Mouse (Mus musculus) layer of hippocampus, adult 9-10 months (tissue): ENCODE data around the gene Trim61.
"Not testable (repeated sequence)": the region's sequence is repeated elsewhere in the genome, so short reads cannot be mapped to it uniquely, and the experiment has no call there.

ENCODE experiments used
- DNase-seq: peaks from one replicate; pipeline ENCODE4 v3.0.0; 2022; ENCODE audit warnings: low spot score

Gene Trim61

DNA sequence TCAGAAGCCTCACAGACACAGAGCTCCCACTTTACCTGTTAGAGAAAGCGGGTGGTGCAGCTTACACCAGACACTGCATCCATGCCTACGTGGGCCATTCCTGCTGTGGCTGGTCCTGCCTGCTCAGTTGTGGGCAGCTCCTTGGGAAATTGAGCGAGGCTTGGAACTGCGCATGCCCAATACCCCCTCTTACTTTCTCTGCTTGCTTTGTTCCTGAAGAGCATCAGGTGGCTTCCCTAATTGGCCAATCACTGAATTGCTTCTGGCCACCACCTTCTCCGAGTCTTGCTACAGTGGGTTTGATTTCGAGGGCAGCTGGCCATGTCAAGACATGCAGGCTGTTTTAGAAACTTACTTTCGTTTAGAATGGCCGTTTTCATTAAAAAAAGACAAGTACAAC, at the start of gene Trim61, which contains the start of gene Trim60:
Gene Trim61, minus strand, starts transcription at position 101 of the 400 bp plus-strand sequence.
Gene Trim60, minus strand, starts transcription at position 162 of the 400 bp plus-strand sequence.
- no peak for DNase-seq

GRCm38 (mm10) chr8:65067694-65068472, 49.6 kb upstream of the Trim61 start:
- no peak for DNase-seq

DNA sequence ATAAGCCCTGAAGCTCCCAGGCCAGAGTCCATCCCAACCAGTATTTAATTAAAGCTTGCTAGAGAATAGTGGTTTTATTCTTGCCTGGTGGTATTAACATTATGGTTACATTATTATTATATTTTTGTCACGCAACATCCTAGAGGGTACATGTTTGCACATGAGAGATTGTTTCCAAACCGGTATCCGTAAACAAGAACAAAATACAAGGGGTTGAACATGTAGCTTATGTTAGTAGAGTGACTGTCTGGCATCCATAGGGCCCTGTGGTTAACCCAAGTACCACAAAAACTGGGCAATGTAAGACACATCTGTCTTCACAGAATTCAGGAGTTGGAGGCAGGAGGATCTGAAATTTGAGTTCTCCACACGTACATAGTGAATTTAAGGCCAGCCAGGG, 48.7 kb upstream of the Trim61 start:
- no peak for DNase-seq

GRCm38 (mm10) chr8:65065622-65066021, 47.3 kb upstream of the Trim61 start:
- no peak for DNase-seq

GRCm38 (mm10) chr8:65064071-65064470, 45.7 kb upstream of the Trim61 start:
- DNase-seq = no peak

- no peak for DNase-seq
Measured at GRCm38 (mm10) chr8:65062195-65062594, 43.9 kb upstream of the Trim61 start.

DNA sequence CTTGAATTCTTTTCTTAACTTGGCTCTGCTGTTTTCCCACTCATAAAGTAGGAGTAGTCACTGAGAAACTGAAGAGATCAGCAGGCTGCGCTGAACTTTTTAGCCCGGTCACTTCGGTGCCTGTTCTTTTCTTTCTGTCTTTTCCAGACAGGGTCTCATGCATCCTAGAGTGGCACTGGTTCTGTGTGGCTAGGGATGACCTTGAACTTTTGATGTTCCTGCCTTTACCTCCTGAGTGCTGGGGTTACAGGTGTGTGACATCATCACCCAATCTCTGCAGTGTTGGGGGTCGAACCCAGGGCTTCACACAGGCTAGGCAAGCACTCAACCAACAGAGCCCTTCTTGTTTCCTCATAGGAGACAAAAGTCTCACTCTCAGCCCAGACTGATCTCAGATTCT, 38.4 kb upstream of the Trim61 start:
- no peak for DNase-seq

DNA sequence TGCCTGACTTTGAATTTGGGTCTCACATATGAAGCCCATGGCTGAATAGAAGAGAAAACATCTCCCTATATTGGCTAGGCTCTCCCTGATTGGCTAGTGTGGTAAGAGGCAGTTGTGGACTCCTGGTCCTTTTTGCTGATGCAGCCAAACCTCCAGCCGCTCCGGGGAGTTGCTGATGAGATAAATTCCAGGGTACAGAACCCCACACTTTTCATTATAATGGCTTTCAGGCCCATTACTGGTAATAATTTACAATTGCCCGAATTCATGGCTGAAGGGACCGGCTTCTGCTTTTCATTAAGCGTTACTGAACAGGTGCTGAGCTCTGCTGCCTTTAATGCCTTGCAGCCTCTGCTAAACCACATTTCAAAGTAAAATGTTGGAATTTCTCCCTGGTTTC, 35.6 kb upstream of the Trim61 start:
- DNase-seq = no peak

- DNase-seq = no peak
Measured at GRCm38 (mm10) chr8:65053554-65053953, 35.2 kb upstream of the Trim61 start.

GRCm38 (mm10) chr8:65047801-65048200, 29.5 kb upstream of the Trim61 start:
- DNase-seq = no peak

GRCm38 (mm10) chr8:65047193-65047592, 28.9 kb upstream of the Trim61 start:
- DNase-seq = no peak

- DNase-seq = no peak
Measured at GRCm38 (mm10) chr8:65046565-65046964, 28.2 kb upstream of the Trim61 start.

DNA sequence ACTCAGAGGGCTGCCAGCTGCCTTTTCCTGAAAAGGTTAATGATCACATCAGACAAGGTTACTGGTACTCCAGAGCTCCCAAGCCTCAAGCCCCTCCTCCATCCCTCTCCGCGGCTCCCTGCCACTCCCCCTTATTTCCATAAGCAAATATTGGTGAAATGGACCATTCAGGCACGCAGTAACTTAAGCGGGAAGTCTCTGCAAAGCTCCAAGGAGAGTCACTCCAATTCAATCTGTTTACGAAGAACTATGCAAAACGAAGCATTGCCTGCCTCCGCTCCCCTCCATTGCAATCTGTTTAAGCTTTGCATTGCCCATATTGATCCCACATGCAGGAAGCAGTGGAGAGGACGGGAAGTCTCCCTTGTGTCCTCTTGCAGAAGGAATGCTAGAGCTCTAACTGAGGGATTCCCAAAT, 18.8 kb upstream of the Trim61 start, which contains the start of gene Apela:
Gene Apela, minus strand, starts transcription at position 220 of the 417 bp plus-strand sequence.
- peak; percentile 1 for DNase-seq

GRCm38 (mm10) chr8:65034136-65034535, 15.8 kb upstream of the Trim61 start:
- no peak for DNase-seq

GRCm38 (mm10) chr8:65033056-65033455, 14.7 kb upstream of the Trim61 start:
- no peak for DNase-seq

DNA sequence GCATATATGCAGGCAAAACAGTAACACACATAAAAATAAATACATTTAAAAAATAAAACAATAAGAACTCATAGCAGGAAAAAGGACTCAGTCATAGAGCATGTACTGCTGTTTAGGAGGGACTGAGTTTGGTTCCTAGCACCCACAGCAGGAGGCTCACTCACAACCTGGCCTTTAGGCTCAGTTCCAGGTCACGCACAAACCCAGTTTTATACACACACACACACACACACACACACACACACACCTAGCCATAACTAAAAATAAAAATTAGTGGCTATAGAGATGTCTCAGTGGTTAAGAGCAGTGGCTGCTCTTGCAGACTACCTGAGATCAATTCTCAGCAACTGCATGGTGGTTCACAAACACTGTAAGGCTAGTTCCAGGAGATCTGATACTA, 13.8 kb upstream of the Trim61 start:
- no peak for DNase-seq

- DNase-seq = no peak
Measured at GRCm38 (mm10) chr8:65030735-65031485, 12.6 kb upstream of the Trim61 start.

- DNase-seq = no peak
Measured at GRCm38 (mm10) chr8:65029776-65030175, 11.5 kb upstream of the Trim61 start.

GRCm38 (mm10) chr8:65028959-65029686, 10.8 kb upstream of the Trim61 start:
- DNase-seq = no peak

DNA sequence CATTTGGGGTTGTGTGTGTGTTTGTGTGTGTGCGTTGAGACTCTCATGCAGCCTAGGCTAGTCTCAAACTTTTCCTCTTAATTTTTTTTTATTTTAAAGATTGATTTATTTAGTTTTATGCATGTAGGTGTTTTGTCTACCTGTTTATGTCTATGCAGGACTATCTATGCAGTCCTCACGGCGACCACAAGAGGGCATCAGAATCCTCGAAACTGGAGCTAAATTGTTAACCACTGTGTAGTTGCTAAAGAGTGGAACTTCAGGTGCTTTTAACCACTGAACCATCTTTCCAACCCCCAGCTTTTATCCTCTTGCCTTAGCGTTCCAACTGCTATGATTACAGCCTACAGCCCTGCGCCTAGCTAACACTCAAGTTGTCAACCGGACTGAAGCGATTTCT, 4.2 kb upstream of the Trim61 start:
- peak; percentile 71 for DNase-seq

DNA sequence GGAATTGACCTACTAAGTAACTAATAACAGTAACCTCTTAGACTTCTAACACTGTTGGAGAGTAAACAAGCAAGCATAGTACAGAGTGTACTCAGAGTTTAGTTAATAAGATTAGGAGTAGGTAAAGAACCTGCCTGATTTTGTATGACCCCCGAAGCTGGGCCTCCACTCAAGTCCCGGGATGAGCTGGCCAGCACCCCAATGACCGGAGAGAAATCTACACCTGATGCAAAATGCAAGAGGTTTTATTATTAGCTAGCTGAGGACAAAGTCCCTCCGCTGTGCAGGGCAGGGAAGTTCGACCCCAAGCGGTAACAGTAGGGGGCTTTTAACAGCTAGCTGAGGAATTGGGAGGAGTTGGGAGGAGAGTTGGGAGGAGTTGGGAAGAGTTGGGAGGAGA, 10.7 kb downstream of the Trim61 start:
- not testable (repeated sequence) for DNase-seq

GRCm38 (mm10) chr8:64998806-64999365, 19.4 kb downstream of the Trim61 start:
- no peak for DNase-seq
